Mouse (Mus musculus) gastrocnemius, adult 18-20 months (tissue): ENCODE measurements at regions not wholly inside any gene's neighbourhood (a gene's known extent, or its start where the extent isn't known, plus 50 kb on each side); places are given as distances from the start of the nearest gene placed in this dataset.
A peak's percentile ranks its signal among the peaks of the same experiment; 100 is the strongest.

Source experiments
- DNase-seq: peaks from one replicate; pipeline ENCODE4 v3.0.0; 2021; ENCODE audit warnings: low spot score

DNA sequence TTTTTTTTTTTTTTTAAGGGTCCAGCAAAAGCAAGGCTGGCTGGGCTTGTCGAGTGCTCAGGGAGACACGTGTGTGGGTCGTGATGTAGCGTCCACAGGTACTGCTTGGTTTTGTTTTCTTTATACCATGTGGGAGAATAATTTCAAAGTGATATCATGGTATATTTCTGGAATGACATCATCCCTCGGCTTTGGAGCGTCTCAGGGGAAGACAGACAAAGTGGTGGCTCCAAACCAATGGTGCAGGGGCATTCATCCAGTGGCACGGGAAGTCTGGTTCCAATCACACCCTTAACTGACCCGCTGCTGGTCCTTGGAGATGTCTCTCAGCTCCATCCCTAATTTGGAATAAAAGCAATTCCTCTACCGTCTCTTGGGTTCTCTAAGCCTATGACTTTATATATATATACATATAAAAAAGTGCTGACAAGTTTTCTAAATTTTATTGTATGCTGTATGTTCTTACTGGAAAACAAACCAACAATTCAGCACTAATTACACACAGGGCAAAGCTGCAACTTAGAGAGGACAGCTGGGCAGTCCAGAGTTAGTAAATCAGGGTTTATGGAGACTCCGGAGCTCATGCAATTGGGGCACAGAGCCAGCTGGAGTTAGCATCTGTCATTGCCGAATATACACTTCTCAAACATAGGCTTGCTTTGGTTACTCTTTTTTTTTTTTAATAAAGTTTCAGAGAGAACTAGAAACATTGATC is 115.3 kb downstream of the Evx1 start:
- no peak for DNase-seq

DNA sequence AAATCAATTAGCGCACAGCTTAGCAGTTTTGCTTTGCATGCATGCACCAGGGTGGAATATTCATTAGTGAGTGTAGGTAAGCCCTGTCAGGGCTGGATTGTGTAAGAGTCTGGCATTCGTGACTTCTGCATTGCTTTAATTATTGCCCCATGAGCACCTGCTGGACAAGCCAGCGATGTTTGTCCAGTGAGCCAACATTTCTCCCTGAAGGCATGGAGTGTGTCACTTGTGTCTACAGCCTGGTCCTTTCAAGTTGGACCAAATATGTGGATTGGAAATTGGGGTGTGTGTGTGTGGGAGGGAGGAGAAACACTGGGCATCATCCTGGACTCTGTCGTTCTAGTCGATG is 115.9 kb downstream of the Evx1 start:
- DNase-seq = no peak

DNA sequence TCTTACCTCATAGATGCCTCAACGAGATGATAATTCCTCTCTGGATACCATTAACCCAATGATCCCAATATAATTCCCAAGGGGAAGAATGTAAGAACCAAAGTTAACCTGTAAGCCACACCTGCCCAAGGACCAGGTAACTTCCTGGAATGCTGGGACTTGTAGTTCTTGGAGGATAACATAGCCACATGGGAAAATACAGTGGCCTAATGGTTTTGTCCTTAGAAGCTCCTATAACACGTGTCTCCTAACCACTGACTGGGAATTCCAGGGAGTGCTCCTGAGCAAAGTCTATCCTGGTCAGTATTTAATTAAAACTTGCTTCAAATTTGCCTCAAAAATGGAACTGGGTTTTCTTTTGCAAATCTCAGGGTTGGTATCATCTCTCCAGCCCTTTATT is 119.9 kb downstream of the Evx1 start:
- no peak for DNase-seq

DNA sequence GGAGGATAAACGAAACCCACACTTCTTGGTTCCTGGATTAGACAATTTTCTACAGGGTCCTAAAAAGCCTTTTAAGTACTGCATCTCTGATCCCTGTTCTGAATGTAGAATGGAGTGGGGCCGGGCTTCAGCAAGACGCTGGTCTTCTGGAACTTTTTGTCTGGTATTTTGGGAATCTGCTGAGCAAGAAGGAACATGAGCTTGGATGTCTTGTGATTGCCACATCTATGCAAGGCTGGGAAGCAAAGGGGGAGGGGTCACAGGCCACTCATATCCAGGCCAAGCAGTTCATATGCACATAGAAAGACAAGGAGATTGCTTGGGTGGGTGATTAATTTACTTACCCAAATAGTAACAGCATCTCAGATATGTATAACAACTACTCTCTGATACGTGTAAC is 121.5 kb downstream of the Evx1 start:
- no peak for DNase-seq

DNA sequence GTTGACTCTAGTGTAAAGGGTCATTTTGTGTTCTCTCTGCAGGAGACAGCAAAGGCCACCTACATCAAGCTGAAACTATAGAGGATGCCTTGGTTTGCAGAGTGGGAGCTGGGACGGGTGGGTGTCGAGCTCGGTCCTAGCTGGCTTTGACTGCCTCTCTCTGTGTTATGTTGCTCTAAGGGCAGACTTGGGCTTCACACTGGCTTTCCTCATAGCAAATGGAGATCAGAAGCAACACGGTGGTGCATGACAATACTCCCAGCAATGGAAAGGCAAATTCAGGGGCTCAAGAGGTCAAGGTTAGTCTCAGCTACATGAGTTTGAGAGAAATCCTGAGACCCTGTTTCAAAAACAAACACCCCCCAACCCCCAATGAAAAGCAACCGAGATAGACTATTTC is 122.1 kb downstream of the Evx1 start:
- DNase-seq = no peak

DNA sequence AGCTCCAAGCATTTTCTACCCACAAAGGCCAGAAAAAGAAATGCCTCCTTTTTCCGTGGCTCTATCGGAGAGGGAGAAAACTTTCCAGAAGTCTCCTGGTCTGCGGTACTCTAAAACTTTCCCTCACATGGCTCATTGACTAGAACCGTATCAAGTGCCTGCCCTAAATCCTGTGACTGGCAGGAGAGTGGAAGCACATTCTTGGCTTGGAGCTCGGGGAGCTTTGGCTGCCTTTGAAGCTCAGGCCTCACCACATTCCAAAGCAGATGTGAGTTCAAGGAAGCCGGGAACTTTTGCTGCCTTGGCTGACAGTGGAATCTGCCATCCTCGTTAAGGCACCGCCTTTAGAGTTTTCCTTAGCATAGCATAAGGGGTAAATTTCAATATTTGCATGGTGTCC is 125.1 kb downstream of the Evx1 start:
- DNase-seq = peak; percentile 66

DNA sequence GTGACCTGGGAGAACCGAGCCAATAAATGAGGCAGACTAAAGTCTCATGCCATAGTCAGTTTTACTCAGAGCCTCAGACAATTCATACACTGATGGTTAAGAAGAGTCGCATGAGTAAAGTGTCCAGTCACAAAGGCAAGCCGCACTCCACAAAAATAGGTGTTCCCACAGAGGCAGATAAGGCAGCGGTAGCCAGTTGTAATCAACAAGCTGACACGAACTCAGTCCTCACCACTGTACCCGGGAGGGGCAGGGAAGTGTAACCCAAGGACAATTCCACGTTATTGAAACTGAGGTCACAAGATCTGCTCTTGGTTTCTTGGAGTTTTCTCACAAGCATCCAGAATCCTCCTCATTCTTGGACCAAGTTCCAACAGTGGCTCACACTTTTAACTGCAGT is 125.9 kb downstream of the Evx1 start:
- no peak for DNase-seq

DNA sequence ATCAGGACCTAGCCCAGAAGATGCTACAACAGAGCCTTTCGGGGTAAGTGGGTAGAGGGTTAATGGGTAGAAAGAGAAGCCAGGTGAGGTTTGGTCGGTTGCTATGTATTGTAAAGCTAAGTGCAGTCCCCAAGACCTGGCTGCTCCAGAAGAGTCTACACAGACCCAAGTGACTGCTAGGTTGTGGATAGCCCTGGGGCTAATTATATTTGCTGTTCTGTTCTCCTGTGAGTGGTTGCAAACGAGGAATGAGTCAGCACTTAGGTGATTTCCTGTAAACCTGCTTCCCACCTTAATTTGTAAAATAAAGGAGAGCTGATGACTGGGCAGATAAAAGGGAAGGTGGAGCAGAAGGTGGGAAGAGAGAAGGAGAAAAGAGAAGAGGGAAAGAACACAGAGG is 126.9 kb downstream of the Evx1 start:
- no peak for DNase-seq

DNA sequence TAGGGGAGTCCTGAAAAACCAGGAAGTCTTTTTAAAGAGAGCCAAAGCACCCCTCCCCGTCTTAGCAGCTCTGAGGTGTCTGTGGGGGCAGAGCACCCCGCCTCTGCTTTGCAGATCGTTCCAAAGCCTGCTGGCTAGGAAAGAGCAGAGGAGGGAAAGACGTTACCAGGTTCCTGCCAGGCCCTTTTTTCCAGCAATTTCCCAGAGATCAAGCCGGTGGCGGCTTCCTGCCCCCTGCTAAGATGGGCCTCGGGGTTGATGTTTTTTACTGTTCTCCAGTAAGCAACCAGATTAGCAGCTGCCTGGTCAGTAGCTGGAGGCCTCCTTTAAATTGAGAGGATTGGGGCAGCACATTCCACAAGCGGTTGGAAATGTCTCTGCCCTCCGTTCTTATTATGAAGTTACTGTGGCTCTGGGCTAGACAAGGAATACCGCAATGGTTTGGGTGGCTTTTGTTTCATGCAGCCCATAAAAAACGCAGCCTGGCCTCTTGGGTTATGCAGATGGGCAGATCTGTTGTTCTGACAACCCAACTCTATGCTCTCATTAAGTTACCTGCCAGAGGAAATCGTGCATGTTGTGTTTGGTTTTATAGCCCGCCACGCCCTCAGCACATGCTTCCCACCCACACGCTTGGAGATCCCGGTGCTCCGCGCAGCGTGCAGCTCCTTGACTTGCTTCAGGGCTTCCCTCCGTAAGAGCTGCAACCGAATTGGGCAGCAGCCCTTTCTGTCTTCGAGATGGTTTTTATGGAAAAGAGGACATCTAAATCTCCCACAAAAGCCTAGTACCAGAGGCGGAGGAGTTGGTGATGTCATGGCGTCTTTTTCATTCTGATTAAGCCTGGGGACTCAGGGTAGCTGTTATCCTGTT is 130.1 kb downstream of the Evx1 start:
- no peak for DNase-seq

DNA sequence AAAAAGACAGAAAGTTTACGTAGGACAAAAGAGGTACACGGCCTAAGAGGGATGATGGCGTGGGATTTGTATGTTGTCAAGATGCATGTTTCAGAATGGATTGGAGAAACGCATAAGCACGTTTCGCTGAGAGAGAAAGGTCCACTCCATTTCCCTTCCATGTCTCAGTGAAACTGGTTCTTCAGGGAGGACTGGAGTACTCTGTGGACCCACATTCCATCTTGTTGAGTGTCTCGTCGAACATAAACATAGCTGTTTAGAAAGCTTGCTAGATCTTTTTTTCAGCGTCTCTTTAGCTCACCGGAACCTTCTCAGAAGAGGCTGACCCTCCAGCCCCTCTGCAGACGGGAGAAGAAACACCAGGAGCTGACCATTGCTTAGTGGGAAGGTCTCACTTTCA is 145.5 kb downstream of the Evx1 start:
- DNase-seq = no peak

DNA sequence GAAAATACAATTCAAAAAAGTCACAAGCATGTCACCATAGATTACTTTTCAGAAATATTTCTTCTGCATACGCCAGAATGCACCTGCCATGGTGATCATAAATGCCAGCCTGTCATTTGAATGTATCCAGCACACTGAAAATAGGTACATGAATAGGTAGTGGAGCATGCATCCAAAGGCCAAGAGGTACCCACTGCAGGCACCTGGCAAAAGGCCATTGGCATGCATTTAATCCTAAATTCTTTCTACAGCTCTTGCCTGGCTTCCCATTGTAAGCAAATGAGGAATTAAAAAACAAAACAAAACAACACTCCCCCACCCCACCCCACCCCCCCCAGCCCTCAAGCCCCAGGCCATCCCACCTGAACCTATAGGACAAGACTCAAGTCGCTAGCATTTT is 147.9 kb downstream of the Evx1 start:
- DNase-seq = no peak

DNA sequence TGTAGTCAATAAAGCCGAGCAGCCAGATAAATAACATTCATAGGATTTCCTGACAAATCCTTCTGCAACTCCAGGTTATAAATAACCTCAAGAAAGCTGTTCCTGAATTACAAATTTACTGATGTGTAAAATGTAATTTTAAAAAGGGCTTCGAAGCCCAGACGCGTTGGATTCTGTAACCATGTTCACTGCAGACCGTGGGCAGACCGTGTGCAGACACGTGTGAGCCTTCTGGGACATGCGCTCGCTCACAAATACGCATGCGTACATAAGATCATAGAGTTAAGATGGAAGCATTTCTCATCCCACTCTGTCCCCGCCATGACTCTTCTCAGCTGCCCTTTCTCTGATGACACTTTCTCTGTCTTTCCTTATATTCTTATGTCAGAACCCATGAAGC is 150.1 kb downstream of the Evx1 start:
- DNase-seq = no peak

DNA sequence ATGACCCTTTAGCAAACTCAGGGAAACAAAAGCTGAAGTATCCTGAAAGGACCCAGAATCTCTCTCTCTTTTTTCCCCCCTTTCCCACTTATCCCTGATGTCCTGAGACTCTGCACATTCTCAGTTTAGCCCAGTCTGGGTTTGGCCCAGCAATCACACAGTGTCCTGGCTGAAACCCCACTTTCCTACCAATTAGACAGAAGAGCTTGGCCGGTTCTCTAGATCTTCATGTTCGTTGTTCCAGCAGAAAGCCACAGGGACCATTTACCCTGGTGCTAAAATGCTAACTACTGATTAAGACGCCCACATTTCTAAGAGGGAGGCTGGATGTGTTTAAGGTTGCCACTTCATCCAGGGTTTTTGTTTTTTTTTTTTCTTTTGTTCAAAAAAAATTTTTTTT is 151.3 kb downstream of the Evx1 start:
- DNase-seq = peak; percentile 62

DNA sequence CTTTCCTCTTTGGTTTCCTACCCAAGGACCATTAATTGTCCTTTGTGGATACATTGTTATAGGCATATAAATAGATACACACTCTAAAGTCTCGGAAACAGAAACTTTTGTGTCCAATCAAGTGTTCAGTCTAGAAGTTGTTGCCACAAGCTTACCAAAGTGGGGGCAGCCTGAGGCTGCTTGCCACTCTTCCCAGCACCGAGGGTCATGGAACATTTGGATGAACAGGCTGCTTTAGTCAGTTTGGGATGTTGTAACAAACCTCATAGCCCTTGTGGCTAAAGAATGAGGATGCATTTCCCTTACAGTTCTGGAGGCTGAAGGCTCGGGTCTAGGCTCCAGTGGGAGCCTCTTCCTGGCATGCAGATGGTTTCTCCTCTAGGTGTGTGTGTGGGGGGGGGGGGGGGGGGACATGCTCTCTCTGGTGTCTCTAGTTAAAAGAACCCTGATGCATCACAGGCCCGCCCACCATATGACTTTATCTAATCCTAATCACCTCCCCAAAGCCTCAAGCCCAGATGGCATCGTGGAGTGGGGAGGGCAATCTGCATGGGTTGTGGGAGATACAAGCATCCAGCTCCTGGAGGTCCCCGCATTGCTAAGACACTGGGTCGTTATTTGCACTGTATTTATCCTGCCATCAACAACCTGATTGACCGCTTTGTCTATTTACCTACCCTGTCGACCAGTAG is 152.7 kb downstream of the Evx1 start:
- DNase-seq = no peak

DNA sequence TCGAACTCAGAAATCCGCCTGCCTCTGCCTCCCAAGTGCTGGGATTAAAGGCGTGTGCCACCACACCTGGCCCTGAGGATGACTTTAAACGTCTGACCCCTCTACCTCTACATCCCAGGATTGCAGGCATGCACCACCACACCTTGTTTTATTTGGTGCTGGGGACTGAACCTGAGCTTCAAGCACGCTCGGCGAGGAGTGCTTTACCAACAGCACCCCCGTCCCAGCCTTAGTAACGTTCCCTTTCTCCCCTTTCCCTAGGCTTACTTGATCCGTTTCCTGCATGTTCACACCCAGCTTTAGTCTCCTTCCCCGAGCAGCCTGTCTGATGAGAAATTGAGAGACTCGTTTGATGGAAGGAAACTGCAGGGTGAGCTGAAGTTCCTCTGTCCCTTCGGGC is 157.5 kb downstream of the Evx1 start:
- no peak for DNase-seq

DNA sequence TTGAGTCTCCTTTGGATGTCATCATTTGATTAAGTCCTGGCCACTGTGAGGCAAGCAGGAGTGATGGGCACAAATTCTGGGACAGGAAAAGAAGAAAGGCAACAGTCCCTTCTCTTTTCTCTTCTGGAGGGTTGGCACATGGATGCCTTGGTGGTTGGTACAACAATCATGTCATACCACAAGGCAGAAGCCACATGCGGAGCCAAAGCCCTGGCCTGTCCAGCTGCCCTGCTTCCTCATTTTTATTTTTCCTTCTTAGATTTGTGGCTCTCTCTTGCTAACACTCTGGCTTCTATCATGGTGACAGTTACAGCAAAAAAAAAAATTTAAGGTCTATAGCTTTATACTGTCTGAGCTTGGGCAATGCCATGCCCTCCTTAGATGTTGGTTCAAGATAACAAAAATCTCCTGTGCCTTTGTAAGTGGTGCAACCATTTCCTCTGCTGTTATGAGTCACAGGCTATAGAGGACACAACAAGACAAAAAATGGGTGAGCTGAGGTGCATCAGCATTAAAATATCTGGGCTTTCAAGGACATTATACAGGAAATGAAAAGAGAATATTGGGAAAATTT is 158.2 kb downstream of the Evx1 start:
- DNase-seq = no peak

DNA sequence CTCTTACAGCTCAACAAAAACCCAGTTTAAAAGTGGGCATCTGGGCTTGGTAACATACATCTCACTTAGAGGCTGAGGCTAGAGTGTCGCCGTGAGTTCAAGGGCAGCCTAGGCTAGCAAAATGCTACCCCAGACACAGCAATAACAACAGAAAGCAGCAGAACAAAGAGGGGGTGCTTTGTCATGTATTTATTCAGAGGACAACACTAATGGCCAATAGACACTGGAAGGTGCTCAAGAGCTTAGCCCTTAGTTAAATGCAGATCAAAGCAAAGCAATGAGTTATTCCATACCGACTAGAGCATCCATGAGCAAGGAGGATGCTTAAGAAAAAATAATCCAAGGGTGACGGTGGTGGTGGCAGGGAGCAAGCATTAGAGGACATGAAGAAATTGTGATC is 158.7 kb downstream of the Evx1 start:
- no peak for DNase-seq

DNA sequence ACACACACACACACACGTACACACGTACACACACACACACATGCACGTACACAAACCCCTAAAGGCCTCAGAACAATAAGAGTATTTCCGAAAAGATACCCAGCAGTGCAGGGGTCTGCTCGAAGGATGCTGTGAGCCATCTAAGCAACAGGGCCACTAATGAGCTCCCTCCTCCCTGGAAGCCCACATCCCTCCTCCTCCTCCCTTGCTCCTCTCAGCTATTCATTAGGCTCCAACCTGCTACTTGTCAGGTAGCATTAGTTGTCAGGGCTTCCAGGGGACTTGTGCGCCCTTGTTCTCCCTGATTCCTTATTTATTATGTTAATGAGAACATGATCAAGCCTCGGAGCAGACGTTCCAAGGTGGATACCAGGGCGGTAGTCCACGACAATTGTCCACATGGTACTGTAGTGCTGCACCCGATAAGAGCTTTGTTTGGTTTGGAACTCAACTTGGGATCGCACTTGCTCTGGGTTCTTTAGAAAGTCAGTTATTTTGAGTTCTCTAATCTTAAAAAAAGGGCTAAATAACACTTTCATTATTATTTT is 159.8 kb downstream of the Evx1 start:
- DNase-seq = no peak

DNA sequence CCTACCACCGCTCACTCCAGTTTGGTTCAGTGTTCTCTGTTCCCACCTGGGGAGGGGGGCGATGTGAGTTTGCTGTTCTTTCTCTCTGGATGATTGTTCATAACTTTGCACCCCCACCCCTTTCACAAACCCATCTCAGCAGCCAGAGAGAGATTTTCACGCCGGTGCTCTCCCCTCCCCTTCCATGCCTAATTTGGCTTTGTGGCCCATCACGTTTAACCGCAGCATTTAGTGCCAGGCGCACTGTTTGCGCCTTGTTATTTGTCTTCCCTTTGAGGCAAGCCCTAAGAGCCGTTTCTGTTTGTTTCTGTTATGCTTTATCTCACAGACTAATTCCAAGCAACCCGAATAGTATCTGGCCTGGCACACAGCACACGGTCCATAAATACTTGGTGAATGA is 160.6 kb downstream of the Evx1 start:
- no peak for DNase-seq

DNA sequence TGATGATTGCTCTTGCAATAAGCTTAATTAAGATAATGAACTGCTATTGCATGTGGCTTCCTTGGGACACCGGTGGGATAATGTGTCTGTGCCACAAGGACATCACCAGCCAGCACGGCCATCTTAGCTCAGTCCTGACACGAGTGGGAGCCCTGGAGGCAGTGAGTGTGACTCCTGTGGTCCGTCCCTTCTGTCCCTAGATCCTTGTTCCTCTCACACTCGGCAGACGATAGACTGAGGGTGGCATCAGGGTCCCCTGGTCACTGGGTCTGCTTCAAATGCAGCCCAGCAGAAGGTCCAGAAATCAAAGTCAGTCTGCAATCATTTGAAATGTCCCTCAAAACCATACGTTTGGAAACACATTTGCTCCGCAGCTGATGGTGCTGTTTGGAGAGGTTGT is 162.4 kb downstream of the Evx1 start:
- no peak for DNase-seq

DNA sequence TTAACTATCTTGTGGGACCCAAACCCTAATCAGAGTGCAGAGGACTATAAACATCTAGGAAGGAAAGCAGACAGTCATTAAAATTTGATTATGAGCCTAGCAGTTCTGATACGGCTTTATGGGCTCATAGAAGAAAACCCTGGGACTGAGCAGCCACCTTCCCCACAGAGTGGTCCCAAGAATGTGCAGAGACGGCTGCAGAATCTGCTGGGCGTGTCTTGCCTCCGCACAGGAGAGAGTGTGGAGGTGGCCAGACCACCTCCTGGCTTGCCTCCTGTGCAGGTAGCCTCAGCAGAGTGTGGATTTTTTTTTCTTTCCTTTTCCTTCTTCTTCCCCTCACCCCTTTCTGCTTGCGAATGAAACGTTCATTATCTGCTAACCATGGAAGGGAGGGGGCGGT is 163.3 kb downstream of the Hibadh start:
- DNase-seq = no peak

DNA sequence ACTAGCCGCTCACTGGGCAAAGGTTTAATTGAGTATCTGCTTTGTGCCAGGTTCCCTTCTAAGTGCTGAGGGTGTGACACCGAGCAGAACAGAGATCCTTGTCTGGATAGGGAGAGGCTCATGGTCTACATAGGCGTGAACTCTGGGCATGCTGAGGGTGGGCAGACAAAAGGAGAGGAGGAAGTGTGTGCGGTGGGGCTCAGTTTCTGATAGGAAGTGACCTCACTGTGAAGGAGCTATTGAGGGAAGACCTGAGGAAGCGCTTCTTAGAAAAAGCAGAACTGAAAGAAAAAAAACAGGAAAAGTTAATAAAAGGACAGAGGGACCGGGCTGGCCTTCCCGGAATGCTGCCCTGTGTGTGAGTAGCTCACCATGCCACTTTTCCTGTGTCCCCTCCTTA is 162.8 kb downstream of the Hibadh start:
- DNase-seq = no peak
